Mouse (Mus musculus): ENCODE results near the gene Ubash3a. TPM values are rescaled to one million over a fixed set of nuclear protein-coding genes. Genes with fewer than 3 reads are reported as not detected.

Gene Ubash3a
- polyA plus RNA-seq, 1 experiment, result 1.6 TPM

DNA sequence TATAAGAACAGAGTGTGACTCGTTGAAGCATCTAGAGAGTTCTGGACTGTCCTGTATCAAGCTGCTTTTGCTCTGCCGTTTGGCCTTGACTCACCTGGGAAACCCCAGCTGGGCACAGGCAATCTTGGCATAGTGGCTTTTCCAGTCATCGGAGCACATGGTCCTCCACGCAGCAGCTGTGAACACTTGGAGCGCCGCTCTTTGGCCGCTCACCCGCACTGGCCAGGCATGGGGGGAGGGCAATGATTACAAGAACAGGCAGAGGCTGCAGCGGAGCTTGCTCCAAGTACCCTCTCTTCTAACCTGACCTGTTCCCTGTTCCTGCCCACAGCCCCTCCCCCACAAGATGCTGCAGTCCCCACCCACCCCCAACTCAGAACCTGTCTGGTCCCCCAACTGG, 14.3 kb upstream of the Ubash3a start:
- H3K36me3 ChIP-seq (ENCODE audit: control insufficient read depth, insufficient read depth, low read length), result no peaks in the 10 kb centered on the region
- 65% methylated on average over 9 of the region's 9 CpGs for WGBS
- no peaks in the 10 kb centered on the region for H3K4me1 ChIP-seq (ENCODE audit: control insufficient read depth, insufficient read depth, low read length)
- no peak for TF ChIP-seq CTCF (conservative IDR thresholded peaks at IDR 0.05; ENCODE audit: insufficient read depth, insufficient read length, low read depth, low read length)
- TF ChIP-seq POLR2A (IDR thresholded peaks at IDR 0.05; ENCODE audit: low read depth, low read length), result no peak
- H3K27ac ChIP-seq (ENCODE audit: insufficient read depth, low read depth, low read length), result no peak overlapping the region
- no peak overlapping the region for H3K4me3 ChIP-seq (ENCODE audit: insufficient read depth, low read depth, low read length)
- no peaks in the 10 kb centered on the region for H3K27me3 ChIP-seq (replicated peaks; ENCODE audit: control insufficient read depth, insufficient read depth, low read length)
- no peak for DNase-seq

DNA sequence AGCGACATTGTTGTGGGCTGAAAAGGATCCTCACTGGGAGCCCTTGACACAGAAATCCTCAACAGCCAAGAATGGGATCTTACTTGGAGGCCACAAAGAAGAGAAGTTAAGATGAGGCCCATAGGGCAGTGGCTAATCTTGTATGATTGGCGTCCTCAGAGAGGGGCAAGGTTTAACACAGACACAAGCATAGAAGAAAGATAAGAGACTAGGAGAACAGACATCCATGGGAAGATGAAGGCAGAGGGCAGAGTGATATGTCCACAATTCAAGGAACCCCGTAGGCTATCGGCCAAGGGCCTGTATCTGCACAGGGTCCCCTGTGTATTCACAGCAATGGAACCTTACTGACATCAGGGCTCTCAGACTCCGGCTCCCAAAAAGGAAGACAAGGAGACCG, 12.5 kb upstream of the Ubash3a start:
- no peak overlapping the region for H3K27ac ChIP-seq (ENCODE audit: insufficient read depth, low read depth, low read length)
- TF ChIP-seq POLR2A (IDR thresholded peaks at IDR 0.05; ENCODE audit: low read depth, low read length) (no peak), CTCF (conservative IDR thresholded peaks at IDR 0.05; ENCODE audit: insufficient read depth, insufficient read length, low read depth, low read length) (no peak)
- no peaks in the 10 kb centered on the region for H3K27me3 ChIP-seq (replicated peaks; ENCODE audit: control insufficient read depth, insufficient read depth, low read length)
- H3K4me3 ChIP-seq (ENCODE audit: insufficient read depth, low read depth, low read length), result no peak overlapping the region
- 85% methylated on average over 6 of the region's 6 CpGs for WGBS
- H3K4me1 ChIP-seq (ENCODE audit: control insufficient read depth, insufficient read depth, low read length), result no peaks in the 10 kb centered on the region
- no peak for DNase-seq
- no peaks in the 10 kb centered on the region for H3K36me3 ChIP-seq (ENCODE audit: control insufficient read depth, insufficient read depth, low read length)

- H3K27me3 ChIP-seq (replicated peaks; ENCODE audit: control insufficient read depth, insufficient read depth, low read length), result no peaks in the 10 kb centered on the region
- TF ChIP-seq CTCF (conservative IDR thresholded peaks at IDR 0.05; ENCODE audit: insufficient read depth, insufficient read length, low read depth, low read length), result no peak
- no peak for TF ChIP-seq POLR2A (IDR thresholded peaks at IDR 0.05; ENCODE audit: low read depth, low read length)
- DNase-seq, result no peak
- no peaks in the 10 kb centered on the region for H3K4me1 ChIP-seq (ENCODE audit: control insufficient read depth, insufficient read depth, low read length)
- no peak overlapping the region for H3K27ac ChIP-seq (ENCODE audit: insufficient read depth, low read depth, low read length)
- no peaks in the 10 kb centered on the region for H3K36me3 ChIP-seq (ENCODE audit: control insufficient read depth, insufficient read depth, low read length)
- H3K4me3 ChIP-seq (ENCODE audit: insufficient read depth, low read depth, low read length), result no peak overlapping the region
- 80% methylated on average over 7 of the region's 7 CpGs for WGBS
These were observed 11.4 kb upstream of the Ubash3a start for GRCm38 (mm10) chr17:31196283-31196682.

GRCm38 (mm10) chr17:31198877-31199276, 8.8 kb upstream of the Ubash3a start, which contains the start of gene Tmprss3:
Tmprss3 (minus strand) TSS chr17:31198977.
- Histone ChIP-seq H3K36me3 (ENCODE audit: control insufficient read depth, insufficient read depth, low read length) (no peaks in the 10 kb centered on the region), H3K4me3 (ENCODE audit: insufficient read depth, low read depth, low read length) (no peak within 1 kb of the TSS), H3K4me1 (ENCODE audit: control insufficient read depth, insufficient read depth, low read length) (no peaks in the 10 kb centered on the region), H3K27ac (ENCODE audit: insufficient read depth, low read depth, low read length) (no peak within 1 kb of the TSS), H3K27me3 (replicated peaks; ENCODE audit: control insufficient read depth, insufficient read depth, low read length) (no peaks in the 10 kb centered on the region)
- WGBS, result 62% methylated on average over 11 of the region's 11 CpGs
- no peak for DNase-seq
- no peak for TF ChIP-seq CTCF (conservative IDR thresholded peaks at IDR 0.05; ENCODE audit: insufficient read depth, insufficient read length, low read depth, low read length)
- no peak for TF ChIP-seq POLR2A (IDR thresholded peaks at IDR 0.05; ENCODE audit: low read depth, low read length)

- H3K4me3 ChIP-seq (ENCODE audit: insufficient read depth, low read depth, low read length), result no peak overlapping the region
- H3K27me3 ChIP-seq (replicated peaks; ENCODE audit: control insufficient read depth, insufficient read depth, low read length), result no peaks in the 10 kb centered on the region
- no peaks in the 10 kb centered on the region for H3K36me3 ChIP-seq (ENCODE audit: control insufficient read depth, insufficient read depth, low read length)
- no peaks in the 10 kb centered on the region for H3K4me1 ChIP-seq (ENCODE audit: control insufficient read depth, insufficient read depth, low read length)
- WGBS, result 70% methylated on average over 8 of the region's 8 CpGs
- TF ChIP-seq POLR2A (IDR thresholded peaks at IDR 0.05; ENCODE audit: low read depth, low read length) (no peak), CTCF (conservative IDR thresholded peaks at IDR 0.05; ENCODE audit: insufficient read depth, insufficient read length, low read depth, low read length) (no peak)
- DNase-seq, result no peak
- no peak overlapping the region for H3K27ac ChIP-seq (ENCODE audit: insufficient read depth, low read depth, low read length)
These were observed 981 bp downstream of the Ubash3a start for GRCm38 (mm10) chr17:31208654-31209053.

- Histone ChIP-seq H3K27ac (ENCODE audit: insufficient read depth, low read depth, low read length) (no peak overlapping the region), H3K4me1 (ENCODE audit: control insufficient read depth, insufficient read depth, low read length) (no peaks in the 10 kb centered on the region), H3K36me3 (ENCODE audit: control insufficient read depth, insufficient read depth, low read length) (no peaks in the 10 kb centered on the region), H3K27me3 (replicated peaks; ENCODE audit: control insufficient read depth, insufficient read depth, low read length) (no peaks in the 10 kb centered on the region), H3K4me3 (ENCODE audit: insufficient read depth, low read depth, low read length) (no peak overlapping the region)
- WGBS, result 94% methylated on average over 11 of the region's 11 CpGs
- no peak for TF ChIP-seq CTCF (conservative IDR thresholded peaks at IDR 0.05; ENCODE audit: insufficient read depth, insufficient read length, low read depth, low read length)
- TF ChIP-seq POLR2A (IDR thresholded peaks at IDR 0.05; ENCODE audit: low read depth, low read length), result no peak
- no peak for DNase-seq
These were observed 1.8 kb downstream of the Ubash3a start for GRCm38 (mm10) chr17:31209376-31209930.

- Histone ChIP-seq H3K27ac (ENCODE audit: insufficient read depth, low read depth, low read length) (no peak overlapping the region), H3K4me3 (ENCODE audit: insufficient read depth, low read depth, low read length) (no peak overlapping the region), H3K27me3 (replicated peaks; ENCODE audit: control insufficient read depth, insufficient read depth, low read length) (no peaks in the 10 kb centered on the region), H3K36me3 (ENCODE audit: control insufficient read depth, insufficient read depth, low read length) (no peaks in the 10 kb centered on the region), H3K4me1 (ENCODE audit: control insufficient read depth, insufficient read depth, low read length) (no peaks in the 10 kb centered on the region)
- DNase-seq, result no peak
- 94% methylated on average over 7 of the region's 7 CpGs for WGBS
- TF ChIP-seq POLR2A (IDR thresholded peaks at IDR 0.05; ENCODE audit: low read depth, low read length) (no peak), CTCF (conservative IDR thresholded peaks at IDR 0.05; ENCODE audit: insufficient read depth, insufficient read length, low read depth, low read length) (no peak)
These were observed 2.6 kb downstream of the Ubash3a start for GRCm38 (mm10) chr17:31210299-31210698.

Measured in kidney, adult 2 months (tissue).